Mouse (Mus musculus) hindbrain, embryonic 16.5 days (tissue): ENCODE measurements around the gene Yars2. TPM values are rescaled to one million over a fixed set of nuclear protein-coding genes. Genes with fewer than 3 reads are reported as not detected.

Experiments
- ATAC-seq: fragments of 200-750 bp; cut with Nextera tagmentation; 2 replicates; pipeline ENCODE4 v1.8.0; 2017; ENCODE audit warnings: moderate TSS enrichment, moderate library complexity
- H3K27ac ChIP-seq: fragments of 300-500 bp; sonication (generic); 2 replicates; pipeline ENCODE4 v1.5.1; 2014; ENCODE audit warnings: low read depth, mild to moderate bottlenecking, control low read depth, low read length, moderate library complexity
- H3K27me3 ChIP-seq: fragments of 300-500 bp; sonication (generic); replicated peaks from 2 replicates; pipeline ENCODE4 v1.6.1; 2014; ENCODE audit warnings: low read length; ENCODE audit not compliant: control insufficient read depth, insufficient read depth
- H3K36me3 ChIP-seq: fragments of 300-500 bp; sonication (generic); 2 replicates; pipeline ENCODE4 v1.6.1; 2014; ENCODE audit warnings: mild to moderate bottlenecking, low read length, moderate library complexity, mixed read lengths; ENCODE audit not compliant: control insufficient read depth, insufficient read depth
- H3K4me1 ChIP-seq: fragments of 300-500 bp; sonication (generic); 2 replicates; pipeline ENCODE4 v1.6.1; 2014; ENCODE audit warnings: low read depth, low read length; ENCODE audit not compliant: control insufficient read depth, insufficient read depth
- H3K4me2 ChIP-seq: fragments of 300-500 bp; sonication (generic); 2 replicates; pipeline ENCODE4 v1.6.1; 2014; ENCODE audit warnings: mild to moderate bottlenecking, low read length, control low read depth, moderate library complexity
- H3K4me3 ChIP-seq: fragments of 300-500 bp; sonication (generic); 2 replicates; pipeline ENCODE4 v1.5.1; 2014; ENCODE audit warnings: mild to moderate bottlenecking, low read length, control low read depth, moderate library complexity
- H3K9ac ChIP-seq: fragments of 300-500 bp; sonication (generic); 2 replicates; pipeline ENCODE4 v1.6.1; 2014; ENCODE audit warnings: low read depth, mild to moderate bottlenecking, control low read depth, low read length, moderate library complexity
- H3K9me3 ChIP-seq: fragments of 300-500 bp; sonication (generic); 2 replicates; pipeline ENCODE4 v1.6.1; 2014; ENCODE audit warnings: mild to moderate bottlenecking, low read length, moderate library complexity; ENCODE audit not compliant: control insufficient read depth
- WGBS: fragments of 180-500 bp; shearing (Covaris S2); extraction: QIAGEN DNeasy Blood & Tissue Kit; methylation state at CpG from one replicate; pipeline ENCODE4 v1.1.7; 2014; 5-methylcytosine and 5-hydroxymethylcytosine counted together
- polyA plus RNA-seq: library from polyadenylated mRNA; unstranded; fragments of >200 nt; fragmentation: Nextera tagmentation; extraction: Ambion mirVana; gene quantifications from 2 replicates; pipeline ENCODE4 v1.2.1, GENCODE M21; 2015

Yars2 gene
- polyA plus RNA-seq = 25.3 and 26.6 TPM in 2 replicates

- H3K27ac ChIP-seq = peak within 1 kb of the TSS; percentile 90
- H3K4me2 ChIP-seq = peak within 1 kb of the TSS; percentile 86
- peak within 1 kb of the TSS; percentile 98 for H3K4me3 ChIP-seq
- no peaks in the 10 kb centered on the region for H3K27me3 ChIP-seq
- peak; percentile 99 for ATAC-seq
- H3K9me3 ChIP-seq = no peaks in the 10 kb centered on the region
- peak within 1 kb of the TSS; percentile 93 for H3K9ac ChIP-seq
- H3K36me3 ChIP-seq = peaks cover 6% of the 10 kb centered on the region
- peaks cover 13% of the 10 kb centered on the region for H3K4me1 ChIP-seq
- under 1% methylated on average over 50 of the region's 50 CpGs for WGBS
Observed at GRCm38 (mm10) chr16:16302369-16303137, at the start of gene Yars2. Yars2 (plus strand) TSS chr16:16302965.

DNA sequence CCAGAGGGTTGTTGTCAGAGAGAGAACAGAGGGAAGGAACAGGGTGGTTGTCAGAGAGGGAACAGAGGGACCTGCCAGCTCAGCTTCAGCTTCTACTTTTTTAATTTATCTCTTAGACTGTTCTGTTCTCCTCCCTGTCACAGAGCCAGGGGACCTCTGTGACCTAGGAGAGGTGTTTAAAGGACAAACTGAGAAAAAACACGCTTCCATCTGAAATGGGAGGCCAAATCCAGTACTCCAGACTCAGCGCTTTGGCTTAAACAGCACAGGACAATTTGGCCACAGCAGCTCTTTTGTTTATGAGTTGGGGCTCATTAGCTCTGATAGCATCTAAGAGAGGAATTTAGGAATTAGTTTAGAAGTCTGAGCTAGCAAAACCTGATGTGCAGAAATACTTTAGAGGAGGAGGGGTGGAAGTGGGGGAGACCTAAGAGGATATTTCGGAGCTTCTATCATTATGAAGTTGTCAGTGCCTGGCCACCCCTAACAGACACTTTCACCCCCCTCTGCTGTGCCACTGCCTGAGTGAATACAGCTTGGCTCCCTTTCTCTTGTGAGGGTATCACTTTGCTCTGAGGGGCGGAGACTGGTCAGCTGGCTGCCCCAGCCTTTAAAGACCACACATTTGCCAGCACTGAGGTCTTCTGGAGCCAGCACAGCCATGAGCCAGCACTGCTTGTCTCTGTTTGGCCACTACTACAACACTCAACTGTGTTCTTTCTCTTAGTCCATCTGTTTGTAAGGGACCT is 49.3 kb upstream of the Yars2 start:
- no peak overlapping the region for H3K4me3 ChIP-seq
- no peak overlapping the region for H3K9ac ChIP-seq
- H3K4me2 ChIP-seq = no peak overlapping the region
- no peaks in the 10 kb centered on the region for H3K36me3 ChIP-seq
- no peaks in the 10 kb centered on the region for H3K9me3 ChIP-seq
- no peak overlapping the region for H3K27ac ChIP-seq
- no peaks in the 10 kb centered on the region for H3K27me3 ChIP-seq
- WGBS = 34% methylated on average over 4 of the region's 4 CpGs
- H3K4me1 ChIP-seq = no peaks in the 10 kb centered on the region
- peak; percentile 81 for ATAC-seq

GRCm38 (mm10) chr16:16255217-16255616 is 47.5 kb upstream of the Yars2 start:
- no peak for ATAC-seq
- H3K36me3 ChIP-seq = no peaks in the 10 kb centered on the region
- no peak overlapping the region for H3K4me2 ChIP-seq
- no peaks in the 10 kb centered on the region for H3K9me3 ChIP-seq
- no peak overlapping the region for H3K4me3 ChIP-seq
- no peaks in the 10 kb centered on the region for H3K27me3 ChIP-seq
- no peaks in the 10 kb centered on the region for H3K4me1 ChIP-seq
- WGBS = 81% methylated on average over 1 of the region's 1 CpGs
- H3K27ac ChIP-seq = no peak overlapping the region
- no peak overlapping the region for H3K9ac ChIP-seq

DNA sequence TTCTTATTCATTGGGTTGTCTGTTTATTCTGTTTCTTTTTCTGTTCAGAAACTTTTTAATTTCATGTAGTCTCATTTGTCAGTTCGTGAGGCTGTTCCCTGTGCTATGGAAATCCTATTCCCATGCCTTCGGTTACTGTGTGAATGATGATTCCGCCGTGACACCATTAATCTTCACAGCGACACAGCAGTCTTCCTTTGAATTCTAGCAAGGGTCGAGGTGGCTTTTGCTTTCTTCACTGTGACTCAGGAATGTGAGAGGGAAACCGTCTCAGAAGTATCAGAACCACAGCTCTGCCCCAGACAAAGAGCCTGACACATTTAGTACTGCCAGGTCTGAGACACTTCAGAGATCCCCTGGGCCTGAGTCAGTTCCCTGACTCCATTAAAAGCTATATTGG is 46.9 kb upstream of the Yars2 start:
- H3K27ac ChIP-seq = no peak overlapping the region
- no peak overlapping the region for H3K9ac ChIP-seq
- no peak for ATAC-seq
- H3K4me3 ChIP-seq = no peak overlapping the region
- H3K4me2 ChIP-seq = no peak overlapping the region
- no peaks in the 10 kb centered on the region for H3K36me3 ChIP-seq
- WGBS = 46% methylated on average over 7 of the region's 7 CpGs
- no peaks in the 10 kb centered on the region for H3K27me3 ChIP-seq
- no peaks in the 10 kb centered on the region for H3K9me3 ChIP-seq
- H3K4me1 ChIP-seq = no peaks in the 10 kb centered on the region

DNA sequence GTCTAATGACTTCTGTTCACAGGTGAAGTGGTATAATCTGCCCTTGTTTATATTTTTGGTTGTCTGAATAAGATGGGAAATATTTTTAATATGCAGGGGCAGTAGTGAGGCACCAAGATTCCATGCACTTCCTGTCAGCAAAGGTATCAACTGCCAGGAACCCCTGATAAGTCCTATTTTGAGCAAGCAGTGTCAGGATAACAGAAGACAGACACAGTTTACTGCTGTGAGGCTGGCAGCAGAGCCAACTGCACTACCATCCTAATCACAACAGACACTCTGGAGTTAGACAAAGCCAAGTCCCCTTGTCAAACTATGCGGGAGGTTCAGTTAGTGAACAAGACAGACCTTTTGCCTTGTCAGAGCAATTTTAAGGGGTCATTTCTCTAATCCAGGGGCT is 46.1 kb upstream of the Yars2 start:
- Histone ChIP-seq H3K27me3 (no peaks in the 10 kb centered on the region), H3K4me3 (no peak overlapping the region), H3K36me3 (no peaks in the 10 kb centered on the region), H3K9me3 (no peaks in the 10 kb centered on the region), H3K9ac (no peak overlapping the region), H3K27ac (no peak overlapping the region), H3K4me2 (no peak overlapping the region), H3K4me1 (no peaks in the 10 kb centered on the region)
- no peak for ATAC-seq
- WGBS = 67% methylated on average over 1 of the region's 1 CpGs

DNA sequence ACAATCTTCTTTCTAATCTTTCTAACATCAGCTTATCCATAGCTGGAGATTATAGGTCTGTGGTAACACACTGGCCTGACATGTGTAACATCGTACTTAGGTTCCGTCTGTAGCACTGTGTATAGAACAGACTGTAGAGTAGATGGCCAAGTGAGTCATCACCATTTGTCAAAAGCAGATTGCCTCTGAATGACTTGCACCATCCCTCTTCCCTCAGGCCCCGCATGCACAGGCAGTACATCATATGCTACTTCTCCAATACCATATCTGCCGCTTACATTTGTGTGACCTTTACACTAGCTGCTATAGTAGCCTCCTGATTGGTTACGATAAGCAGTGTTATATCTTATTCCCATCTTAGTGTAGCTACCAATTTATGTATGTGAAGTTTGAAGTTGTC is 41.9 kb upstream of the Yars2 start:
- H3K27ac ChIP-seq = no peak overlapping the region
- 95% methylated on average over 5 of the region's 5 CpGs for WGBS

DNA sequence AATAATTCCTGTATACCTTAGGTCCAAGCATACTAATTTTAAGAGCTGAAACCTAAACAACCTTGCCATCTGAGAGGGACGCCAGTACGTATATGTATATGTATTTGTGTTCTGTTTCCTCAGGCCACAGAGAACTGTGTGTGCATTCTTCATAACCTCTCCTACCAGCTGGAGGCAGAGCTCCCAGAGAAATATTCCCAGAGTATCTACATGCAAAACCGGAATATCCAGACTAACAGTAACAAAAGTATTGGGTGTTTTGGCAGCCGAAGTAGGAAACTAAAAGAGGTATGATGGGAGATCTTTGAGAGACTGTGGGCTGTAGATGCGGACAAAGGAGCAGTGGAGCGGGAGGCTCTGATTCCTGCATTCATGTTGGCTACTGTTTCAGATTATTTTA is 41.3 kb upstream of the Yars2 start:
- WGBS = 91% methylated on average over 6 of the region's 6 CpGs

More for the DNA sequence above, 41.9 kb upstream of the Yars2 start:
- Histone ChIP-seq H3K4me3 (no peak overlapping the region), H3K27me3 (no peaks in the 10 kb centered on the region), H3K4me1 (no peaks in the 10 kb centered on the region), H3K9ac (no peak overlapping the region), H3K36me3 (no peaks in the 10 kb centered on the region), H3K9me3 (no peaks in the 10 kb centered on the region), H3K4me2 (no peak overlapping the region)
- ATAC-seq = no peak

DNA sequence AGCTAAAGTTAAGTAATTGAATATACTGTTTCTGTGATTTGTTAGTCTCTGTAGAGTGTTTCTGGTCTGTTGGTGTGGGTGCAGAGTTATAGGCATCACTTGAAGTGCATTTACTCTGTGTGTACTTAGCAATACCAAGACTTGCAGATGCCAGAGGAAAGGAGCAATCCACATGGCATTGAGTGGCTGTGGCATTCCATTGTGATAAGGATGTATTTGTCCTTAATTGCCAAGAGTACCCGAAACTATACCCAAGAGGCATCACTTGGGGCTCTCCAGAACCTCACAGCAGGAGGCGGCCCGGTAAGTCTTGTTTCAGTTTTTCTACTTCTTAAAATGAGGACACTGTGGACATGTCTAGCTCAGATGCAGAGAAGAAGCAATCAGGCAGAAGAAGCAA is 40.3 kb upstream of the Yars2 start:
- no peak overlapping the region for H3K4me2 ChIP-seq
- H3K9me3 ChIP-seq = no peaks in the 10 kb centered on the region
- H3K4me3 ChIP-seq = no peak overlapping the region
- H3K27ac ChIP-seq = no peak overlapping the region
- no peaks in the 10 kb centered on the region for H3K27me3 ChIP-seq
- no peaks in the 10 kb centered on the region for H3K36me3 ChIP-seq
- no peak for ATAC-seq
- WGBS = 94% methylated on average over 3 of the region's 3 CpGs
- no peaks in the 10 kb centered on the region for H3K4me1 ChIP-seq
- no peak overlapping the region for H3K9ac ChIP-seq

More for the DNA sequence above, 41.3 kb upstream of the Yars2 start:
- no peaks in the 10 kb centered on the region for H3K9me3 ChIP-seq
- no peak overlapping the region for H3K4me2 ChIP-seq
- no peaks in the 10 kb centered on the region for H3K4me1 ChIP-seq
- no peaks in the 10 kb centered on the region for H3K27me3 ChIP-seq
- no peaks in the 10 kb centered on the region for H3K36me3 ChIP-seq
- H3K27ac ChIP-seq = no peak overlapping the region
- no peak overlapping the region for H3K4me3 ChIP-seq
- ATAC-seq = no peak
- H3K9ac ChIP-seq = no peak overlapping the region

GRCm38 (mm10) chr16:16272978-16273377 is 29.8 kb upstream of the Yars2 start:
- Histone ChIP-seq H3K4me2 (no peak overlapping the region), H3K9ac (no peak overlapping the region), H3K4me3 (no peak overlapping the region), H3K4me1 (no peaks in the 10 kb centered on the region), H3K27ac (no peak overlapping the region), H3K27me3 (no peaks in the 10 kb centered on the region), H3K36me3 (no peaks in the 10 kb centered on the region), H3K9me3 (no peaks in the 10 kb centered on the region)
- ATAC-seq = no peak
- WGBS = 32% methylated on average over 3 of the region's 3 CpGs
